ENCODE assay signal across 9 mouse cellular contexts in genomic region chr2:129471905-129472304, GRCm38 (mm10).
A peak's percentile ranks its signal among the peaks of the same experiment; 100 is the strongest.
DNase-seq lines count a peak whose midpoint lies in the region; ATAC-seq and TF ChIP-seq lines count a peak whose summit lies in the region.
"Had no signal": no experiment of that assay in that cellular context is flagged by ENCODE, and none has a peak within 500 bp of the region (broad histone marks: within the 10 kb centered on the region; RNA-seq: fewer than 3 reads in every experiment).

No protein-coding gene starts in this region.

- H3K4me3 ChIP-seq in limb, embryonic 11.5 days (ENCODE audit: low read depth, low read length) = no peak overlapping the region
- H3K4me3 ChIP-seq in limb, embryonic 10.5 days = no peak overlapping the region
- no peak overlapping the region for H3K4me3 ChIP-seq in hindbrain, postnatal 0 days (ENCODE audit: low read length)
- H3K4me3 ChIP-seq: midbrain, embryonic 12.5 days had no signal

- DNase-seq in cerebellum, adult 8-10 months = peak; percentile 15
- DNase-seq in cerebellum, adult 11-12 months = no peak
- DNase-seq in limb, embryonic 11.5 days (ENCODE audit: low spot score) = peak; percentile 32
- no peak for DNase-seq in limb, embryonic 10.5 days (ENCODE audit: low spot score)
- DNase-seq in Patski (ENCODE audit: low read depth, low spot score) = peak; percentile 4
- peak; percentile 82 for DNase-seq in hindbrain, postnatal 0 days (ENCODE audit: low spot score)
- peak; percentile 28 for DNase-seq in retina, postnatal 7 days (ENCODE audit: low read depth, low spot score)
- DNase-seq in adrenal gland, adult 18-20 months (ENCODE audit: low spot score in 2 of 2) = no peak

- no peaks in the 10 kb centered on the region for H3K9me3 ChIP-seq in limb, embryonic 11.5 days (ENCODE audit: control insufficient read depth, low read length)
- no peaks in the 10 kb centered on the region for H3K9me3 ChIP-seq in limb, embryonic 10.5 days (replicated peaks)
- H3K9me3 ChIP-seq in hindbrain, postnatal 0 days (ENCODE audit: low read length) = no peaks in the 10 kb centered on the region
- H3K9me3 ChIP-seq: midbrain, embryonic 12.5 days had no signal

- no peaks in the 10 kb centered on the region for H3K4me1 ChIP-seq in limb, embryonic 11.5 days (ENCODE audit: control insufficient read depth, insufficient read depth, low read length)
- H3K4me1 ChIP-seq in limb, embryonic 10.5 days = no peaks in the 10 kb centered on the region
- no peaks in the 10 kb centered on the region for H3K4me1 ChIP-seq in hindbrain, postnatal 0 days (ENCODE audit: insufficient read depth, low read length)
- H3K4me1 ChIP-seq: midbrain, embryonic 12.5 days had no signal

- H3K9ac ChIP-seq in limb, embryonic 11.5 days (ENCODE audit: low read length) = no peak overlapping the region
- no peak overlapping the region for H3K9ac ChIP-seq in hindbrain, postnatal 0 days (replicated peaks; ENCODE audit: low read length)
- H3K9ac ChIP-seq: midbrain, embryonic 12.5 days had no signal

- CTCF ChIA-PET in Patski (lab: Charles Lee) = interaction anchor here (0.7 kb wide), 1 partner anchor 10 kb away, joined by 3 read pairs; no protein-coding TSS in a partner anchor

- peak; percentile 54 for TF ChIP-seq CTCF in Patski (IDR thresholded peaks at IDR 0.05)
- TF ChIP-seq CTCF in hindbrain, postnatal 0 days (IDR thresholded peaks at IDR 0.05; ENCODE audit: low read depth) = peak; percentile 80

- in situ Hi-C loops in Patski (cut with MboI; ENCODE audit: low pct_unique_long_range_greater_than_20kb) = no loop called here

- H3K4me2 ChIP-seq in limb, embryonic 11.5 days (ENCODE audit: low read depth, severe bottlenecking) = no peak overlapping the region
- H3K4me2 ChIP-seq in hindbrain, postnatal 0 days (ENCODE audit: low read depth, low read length) = no peak overlapping the region
- H3K4me2 ChIP-seq: midbrain, embryonic 12.5 days had no signal

- no peaks in the 10 kb centered on the region for H3K27me3 ChIP-seq in limb, embryonic 11.5 days (ENCODE audit: control insufficient read depth, insufficient read depth, low read length)
- no peaks in the 10 kb centered on the region for H3K27me3 ChIP-seq in limb, embryonic 10.5 days (ENCODE audit: low read depth, poor library complexity, severe bottlenecking)
- H3K27me3 ChIP-seq in Patski = peaks cover 34% of the 10 kb centered on the region
- no peaks in the 10 kb centered on the region for H3K27me3 ChIP-seq in hindbrain, postnatal 0 days (ENCODE audit: insufficient read depth, low read length)
- H3K27me3 ChIP-seq: midbrain, embryonic 12.5 days had no signal

- POLR2A ChIA-PET in Patski (lab: Charles Lee) = no interaction called here

- H3K36me3 ChIP-seq in limb, embryonic 11.5 days (ENCODE audit: control insufficient read depth, insufficient read depth, low read length) = no peaks in the 10 kb centered on the region
- H3K36me3 ChIP-seq in limb, embryonic 10.5 days = no peaks in the 10 kb centered on the region
- no peaks in the 10 kb centered on the region for H3K36me3 ChIP-seq in hindbrain, postnatal 0 days (ENCODE audit: insufficient read depth, low read length)
- H3K36me3 ChIP-seq: midbrain, embryonic 12.5 days had no signal

- 33% methylated on average over 5 of the region's 5 CpGs for WGBS in limb, embryonic 11.5 days
- 28% methylated on average over 5 of the region's 5 CpGs for WGBS in limb, embryonic 10.5 days
- 21% methylated on average over 5 of the region's 5 CpGs for WGBS in hindbrain, postnatal 0 days

- no peak overlapping the region for H3K27ac ChIP-seq in limb, embryonic 11.5 days (replicated peaks; ENCODE audit: low read depth, low read length)
- no peak overlapping the region for H3K27ac ChIP-seq in limb, embryonic 10.5 days
- no peak overlapping the region for H3K27ac ChIP-seq in hindbrain, postnatal 0 days
- H3K27ac ChIP-seq: midbrain, embryonic 12.5 days had no signal

- ATAC-seq in limb, embryonic 11.5 days (ENCODE audit: insufficient number of reproducible peaks, low FRiP score, low TSS enrichment, low read depth) = no peak
- ATAC-seq in Patski = no peak
- ATAC-seq in hindbrain, postnatal 0 days = no peak

Comparison
In these comparisons a context has a peak if more than half of its experiments do, and no peak if none do; other contexts are left out.
1. DNase-seq: peak in cerebellum, adult 8-10 months (single experiment), limb, embryonic 11.5 days (single experiment), Patski (single experiment), hindbrain, postnatal 0 days (single experiment) and retina, postnatal 7 days (single experiment); none in cerebellum, adult 11-12 months (single experiment), limb, embryonic 10.5 days (single experiment) and adrenal gland, adult 18-20 months (0 of 2).